Mouse (Mus musculus) small intestine, adult 2 months (tissue): ENCODE results near the gene Pip5k1a. TPM values are rescaled to one million over a fixed set of nuclear protein-coding genes. Genes with fewer than 3 reads are reported as not detected.

Experiments used
- H3K27ac ChIP-seq: fragments of 200-500 bp; 2 replicates; pipeline ENCODE4 v1.5.1; 2012; ENCODE audit warnings: low read depth, low read length, control low read depth, inconsistent platforms; ENCODE audit not compliant: insufficient read depth
- H3K27me3 ChIP-seq: fragments of 200-500 bp; 2 replicates; pipeline ENCODE4 v1.6.1; 2012; ENCODE audit warnings: mild to moderate bottlenecking, moderate library complexity, low read length, inconsistent platforms; ENCODE audit not compliant: control insufficient read depth, insufficient read depth
- H3K36me3 ChIP-seq: fragments of 200-500 bp; 2 replicates; pipeline ENCODE4 v1.6.1; 2012; ENCODE audit warnings: mild to moderate bottlenecking, low read length, control low read depth, inconsistent platforms; ENCODE audit not compliant: control insufficient read depth, insufficient read depth
- H3K4me1 ChIP-seq: fragments of 200-500 bp; 2 replicates; pipeline ENCODE4 v1.6.1; 2012; ENCODE audit warnings: low read length, inconsistent platforms, mixed read lengths; ENCODE audit not compliant: control insufficient read depth, insufficient read depth, insufficient read length
- H3K4me3 ChIP-seq: fragments of 200-500 bp; 2 replicates; pipeline ENCODE4 v1.5.1; 2012; ENCODE audit warnings: low read depth, mild to moderate bottlenecking, control low read depth, inconsistent platforms, low read length, moderate library complexity
- CTCF ChIP-seq: fragments of 200-500 bp; IDR thresholded peaks from 2 replicates; pipeline ENCODE4 v1.5.1; 2012; ENCODE audit warnings: low read depth, mild to moderate bottlenecking, control low read depth, inconsistent platforms, low read length, moderate library complexity, mixed read lengths; ENCODE audit not compliant: insufficient replicate concordance, insufficient read length; ENCODE audit errors: extremely low read depth
- POLR2A ChIP-seq: fragments of 200-500 bp; IDR thresholded peaks from 2 replicates; pipeline ENCODE4 v1.6.1; 2012; ENCODE audit warnings: low read depth, mild to moderate bottlenecking, control low read depth, inconsistent platforms, low read length, moderate library complexity
- WGBS: fragments of 180-500 bp; shearing (Covaris S2); methylation state at CpG from one replicate; pipeline ENCODE4 v1.1.7; 2018; 5-methylcytosine and 5-hydroxymethylcytosine counted together
- polyA plus RNA-seq: library from polyadenylated mRNA; depleted of rRNA; stranded (reverse); fragments of >200 nt; gene quantifications from 2 replicates; pipeline ENCODE4 v1.2.3, GENCODE M21; 2012; rRNA removed

Gene Pip5k1a
- polyA plus RNA-seq = 6.7 and 14.9 TPM in 2 replicates

GRCm38 (mm10) chr3:95106338-95107117, at the start of gene Pip5k1a:
Gene Pip5k1a, minus strand, starts transcription at chr3:95106930.
- Histone ChIP-seq H3K27ac (peak within 1 kb of the TSS; percentile 83), H3K27me3 (no peaks in the 10 kb centered on the region), H3K4me3 (peak within 1 kb of the TSS; percentile 83), H3K4me1 (peaks cover 4% of the 10 kb centered on the region; the same call in 1 of the 2 replicates), H3K36me3 (peaks cover 4% of the 10 kb centered on the region; the same call in 1 of the 2 replicates)
- WGBS = under 1% methylated on average over 51 of the region's 51 CpGs
- no peak for TF ChIP-seq CTCF
- peak; percentile 69; the same call in 1 of the 2 replicates for TF ChIP-seq POLR2A

DNA sequence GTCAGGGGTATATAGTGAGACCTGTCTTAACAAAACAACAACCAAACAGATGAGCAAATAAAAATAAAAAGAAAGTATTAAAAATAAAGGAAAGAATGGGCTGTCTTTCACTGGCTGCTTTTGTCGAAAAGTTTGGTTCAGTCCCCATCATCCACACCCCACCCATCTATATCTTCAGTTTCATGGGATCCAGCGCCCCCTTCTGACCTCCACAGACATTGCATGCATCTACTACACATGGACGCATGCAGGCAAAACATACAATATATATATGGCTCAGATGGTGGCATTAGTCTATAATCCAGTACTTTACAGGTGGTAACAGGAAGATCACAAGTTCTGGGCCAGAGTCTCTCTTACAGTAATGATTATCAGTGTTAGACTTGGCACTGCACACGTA, 47.1 kb upstream of the Pip5k1a start:
- Histone ChIP-seq H3K4me3 (no peak overlapping the region), H3K27me3 (no peaks in the 10 kb centered on the region), H3K36me3 (no peaks in the 10 kb centered on the region), H3K4me1 (no peaks in the 10 kb centered on the region), H3K27ac (no peak overlapping the region)
- WGBS = 42% methylated on average over 4 of the region's 4 CpGs
- TF ChIP-seq POLR2A = no peak
- peak; percentile 40; the same call in 1 of the 2 replicates for TF ChIP-seq CTCF

- Histone ChIP-seq H3K36me3 (no peaks in the 10 kb centered on the region), H3K27me3 (no peaks in the 10 kb centered on the region), H3K4me3 (no peak overlapping the region), H3K27ac (no peak overlapping the region), H3K4me1 (no peaks in the 10 kb centered on the region)
- TF ChIP-seq POLR2A (no peak), CTCF (no peak)
- 78% methylated on average over 3 of the region's 3 CpGs for WGBS
Measured at GRCm38 (mm10) chr3:95147924-95148323, 41.2 kb upstream of the Pip5k1a start.

DNA sequence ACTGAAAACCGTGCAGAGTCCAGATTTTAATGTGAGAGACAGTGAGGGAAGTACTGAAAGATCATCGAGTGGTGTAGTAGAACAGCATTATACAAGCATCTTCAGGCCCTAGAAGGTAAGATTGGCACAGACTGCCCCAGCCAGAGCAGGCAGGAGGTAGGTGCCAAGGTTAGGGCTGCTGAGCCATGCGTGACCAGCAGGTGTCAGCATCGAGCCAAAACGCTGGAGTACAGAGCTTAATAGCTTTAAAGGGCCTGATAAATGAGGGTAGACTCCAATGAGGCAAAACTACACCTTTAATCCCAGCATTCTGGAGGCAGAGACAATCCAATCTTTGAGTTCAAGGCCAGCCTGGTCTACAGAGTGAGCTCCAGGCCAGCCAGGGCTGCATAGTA, 35.9 kb upstream of the Pip5k1a start:
- WGBS = 7% methylated on average over 5 of the region's 5 CpGs
- H3K4me3 ChIP-seq = no peak overlapping the region
- peaks cover 17% of the 10 kb centered on the region for H3K36me3 ChIP-seq
- peak overlapping the region; percentile 74 for H3K27ac ChIP-seq
- peaks cover 4% of the 10 kb centered on the region for H3K4me1 ChIP-seq
- TF ChIP-seq CTCF (peak; percentile 92; the same call in 1 of the 2 replicates), POLR2A (no peak)
- no peaks in the 10 kb centered on the region for H3K27me3 ChIP-seq

- Histone ChIP-seq H3K4me3 (peak within 1 kb of the TSS; percentile 50), H3K27me3 (no peaks in the 10 kb centered on the region), H3K27ac (peak within 1 kb of the TSS; percentile 74), H3K36me3 (peaks cover 17% of the 10 kb centered on the region), H3K4me1 (peaks cover 4% of the 10 kb centered on the region)
- 65% methylated on average over 10 of the region's 10 CpGs for WGBS
- no peak for TF ChIP-seq CTCF
- peak; percentile 58; the same call in 1 of the 2 replicates for TF ChIP-seq POLR2A
Measured at GRCm38 (mm10) chr3:95141952-95142616, 35.4 kb upstream of the Pip5k1a start, which contains the start of gene Tnfaip8l2. Gene Tnfaip8l2, minus strand, starts transcription at chr3:95142360.

- WGBS = 85% methylated on average over 9 of the region's 9 CpGs
- TF ChIP-seq CTCF (no peak), POLR2A (no peak)
- Histone ChIP-seq H3K36me3 (peaks cover 17% of the 10 kb centered on the region), H3K27ac (peak overlapping the region; percentile 74), H3K4me1 (peaks cover 4% of the 10 kb centered on the region), H3K27me3 (no peaks in the 10 kb centered on the region), H3K4me3 (peak overlapping the region; percentile 50)
Measured at GRCm38 (mm10) chr3:95141474-95141873, 34.7 kb upstream of the Pip5k1a start.

DNA sequence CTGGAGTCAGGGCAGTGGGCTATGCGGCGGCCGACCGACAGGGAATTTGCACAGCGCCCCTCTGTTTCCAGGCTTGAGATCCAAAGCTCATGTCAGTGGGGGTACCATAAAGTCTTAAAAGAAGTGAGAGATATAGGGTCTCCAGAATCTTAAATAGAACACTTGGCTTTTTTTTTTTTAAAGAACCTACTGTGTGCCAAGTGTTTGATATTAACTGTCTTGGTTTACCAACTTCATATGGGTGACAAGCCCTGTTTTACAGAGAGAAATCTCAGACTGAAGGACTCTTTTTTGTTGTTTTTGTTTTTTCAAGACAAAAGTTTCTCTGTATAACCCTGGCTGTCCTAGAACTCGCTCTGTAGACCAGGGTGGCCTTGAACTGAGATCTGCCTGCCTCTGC, 34.1 kb upstream of the Pip5k1a start:
- WGBS = 93% methylated on average over 6 of the region's 6 CpGs
- H3K27ac ChIP-seq = 0 out of 2 replicates have a peak overlapping the region, but pooled peaks have one; percentile 10
- H3K27me3 ChIP-seq = no peaks in the 10 kb centered on the region
- no peak for TF ChIP-seq CTCF
- TF ChIP-seq POLR2A = no peak
- 0 out of 2 replicates have a peak overlapping the region, but pooled peaks have one; percentile 8 for H3K4me3 ChIP-seq
- H3K36me3 ChIP-seq = peaks cover 17% of the 10 kb centered on the region
- H3K4me1 ChIP-seq = peaks cover 6% of the 10 kb centered on the region
